Mouse (Mus musculus) limb, embryonic 14.5 days (tissue): ENCODE measurements at regions not wholly inside any gene's neighbourhood (a gene's known extent, or its start where the extent isn't known, plus 50 kb on each side); places are given as distances from the start of the nearest gene placed in this dataset.
A peak's percentile ranks its signal among the peaks of the same experiment; 100 is the strongest.

Experiments
- ATAC-seq: fragments of 200-750 bp; cut with Nextera tagmentation; 2 replicates; pipeline ENCODE4 v1.8.0; 2017; ENCODE audit warnings: low read depth, moderate number of reproducible peaks, moderate TSS enrichment; ENCODE audit not compliant: low FRiP score
- DNase-seq: peaks from one replicate; pipeline ENCODE4 v3.0.0-alpha.2; 2015; ENCODE audit warnings: low spot score
- H3K27ac ChIP-seq: fragments of 300-500 bp; sonication (generic); replicated peaks from 2 replicates; pipeline ENCODE4 v1.5.1; 2014; ENCODE audit warnings: low read depth, mild to moderate bottlenecking, low read length, moderate library complexity, mixed read lengths
- H3K27me3 ChIP-seq: fragments of 300-500 bp; sonication (generic); 2 replicates; pipeline ENCODE4 v1.6.1; 2014; ENCODE audit warnings: low read length, mixed read lengths; ENCODE audit not compliant: control insufficient read depth, insufficient read depth
- H3K36me3 ChIP-seq: fragments of 300-500 bp; sonication (generic); 2 replicates; pipeline ENCODE4 v1.6.1; 2014; ENCODE audit warnings: mild to moderate bottlenecking, low read length, moderate library complexity, mixed read lengths; ENCODE audit not compliant: control insufficient read depth, insufficient read depth
- H3K4me1 ChIP-seq: fragments of 300-500 bp; sonication (generic); 2 replicates; pipeline ENCODE4 v1.6.1; 2014; ENCODE audit warnings: antibody characterized with exemption, low read length, mixed read lengths; ENCODE audit not compliant: control insufficient read depth, insufficient read depth
- H3K4me2 ChIP-seq: fragments of 300-500 bp; sonication (generic); replicated peaks from 2 replicates; pipeline ENCODE4 v1.6.1; 2014; ENCODE audit warnings: low read depth, mild to moderate bottlenecking, low read length, moderate library complexity; ENCODE audit not compliant: severe bottlenecking
- H3K4me3 ChIP-seq: fragments of 300-500 bp; sonication (generic); replicated peaks from 2 replicates; pipeline ENCODE4 v1.5.1; 2014; ENCODE audit warnings: low read length
- H3K9ac ChIP-seq: fragments of 300-500 bp; sonication (generic); 2 replicates; pipeline ENCODE4 v1.6.1; 2014; ENCODE audit warnings: mild to moderate bottlenecking, low read depth, low read length, moderate library complexity; ENCODE audit not compliant: severe bottlenecking
- H3K9me3 ChIP-seq: fragments of 300-500 bp; sonication (generic); 2 replicates; pipeline ENCODE4 v1.6.1; 2016; ENCODE audit warnings: low read length; ENCODE audit not compliant: control insufficient read depth
- POLR2A ChIP-seq: fragments of 200-500 bp; IDR thresholded peaks from 2 replicates; pipeline ENCODE4 v1.8.0; 2012; ENCODE audit warnings: inconsistent platforms, mild to moderate bottlenecking, moderate library complexity, borderline replicate concordance; ENCODE audit not compliant: insufficient read depth, insufficient read length; ENCODE audit errors: extremely low read depth
- WGBS: fragments of 180-500 bp; shearing (Covaris S2); extraction: QIAGEN DNeasy Blood & Tissue Kit; methylation state at CpG from one replicate; pipeline ENCODE4 v1.1.7; 2014; 5-methylcytosine and 5-hydroxymethylcytosine counted together

GRCm38 (mm10) chr10:108089375-108089981, 72.5 kb upstream of the Ppp1r12a start:
- Histone ChIP-seq H3K36me3 (no peaks in the 10 kb centered on the region), H3K4me2 (no peak overlapping the region), H3K9ac (no peak overlapping the region), H3K4me1 (peaks cover 4% of the 10 kb centered on the region), H3K9me3 (no peaks in the 10 kb centered on the region), H3K4me3 (no peak overlapping the region), H3K27me3 (no peaks in the 10 kb centered on the region), H3K27ac (no peak overlapping the region)
- TF ChIP-seq POLR2A, result no peak
- ATAC-seq (0 out of 2 replicates have a peak, but pooled peaks have one; percentile 26), DNase-seq (peak; percentile 60)
- 46% methylated on average over 8 of the region's 8 CpGs for WGBS

GRCm38 (mm10) chr10:108088883-108089282, 73.1 kb upstream of the Ppp1r12a start:
- Histone ChIP-seq H3K4me3 (no peak overlapping the region), H3K27me3 (no peaks in the 10 kb centered on the region), H3K9me3 (no peaks in the 10 kb centered on the region), H3K4me2 (no peak overlapping the region), H3K27ac (no peak overlapping the region), H3K36me3 (no peaks in the 10 kb centered on the region), H3K4me1 (peaks cover 4% of the 10 kb centered on the region), H3K9ac (no peak overlapping the region)
- no peak for ATAC-seq
- TF ChIP-seq POLR2A, result no peak
- 64% methylated on average over 8 of the region's 8 CpGs for WGBS
- DNase-seq, result no peak

GRCm38 (mm10) chr10:108088209-108088608, 73.8 kb upstream of the Ppp1r12a start:
- no peak for DNase-seq
- no peak overlapping the region for H3K27ac ChIP-seq
- no peak for TF ChIP-seq POLR2A
- H3K4me3 ChIP-seq, result no peak overlapping the region
- no peaks in the 10 kb centered on the region for H3K27me3 ChIP-seq
- H3K4me1 ChIP-seq, result peaks cover 4% of the 10 kb centered on the region
- H3K9me3 ChIP-seq, result no peaks in the 10 kb centered on the region
- H3K9ac ChIP-seq, result no peak overlapping the region
- H3K36me3 ChIP-seq, result no peaks in the 10 kb centered on the region
- H3K4me2 ChIP-seq, result no peak overlapping the region
- WGBS, result 64% methylated on average over 7 of the region's 7 CpGs
- ATAC-seq, result no peak

GRCm38 (mm10) chr10:108083220-108083619, 78.8 kb upstream of the Ppp1r12a start:
- no peak overlapping the region for H3K4me2 ChIP-seq
- H3K9me3 ChIP-seq, result no peaks in the 10 kb centered on the region
- H3K27ac ChIP-seq, result no peak overlapping the region
- H3K36me3 ChIP-seq, result no peaks in the 10 kb centered on the region
- TF ChIP-seq POLR2A, result no peak
- DNase-seq, result no peak
- no peaks in the 10 kb centered on the region for H3K4me1 ChIP-seq
- ATAC-seq, result no peak
- H3K27me3 ChIP-seq, result no peaks in the 10 kb centered on the region
- no peak overlapping the region for H3K9ac ChIP-seq
- H3K4me3 ChIP-seq, result no peak overlapping the region

GRCm38 (mm10) chr10:108075144-108075543, 86.8 kb upstream of the Ppp1r12a start:
- H3K4me3 ChIP-seq, result no peak overlapping the region
- H3K9me3 ChIP-seq, result no peaks in the 10 kb centered on the region
- H3K4me1 ChIP-seq, result peaks cover 5% of the 10 kb centered on the region; the same call in 1 of the 2 replicates
- WGBS, result 54% methylated on average over 5 of the region's 5 CpGs
- ATAC-seq, result 0 out of 2 replicates have a peak, but pooled peaks have one; percentile 24
- peak; percentile 22 for DNase-seq
- no peak overlapping the region for H3K9ac ChIP-seq
- TF ChIP-seq POLR2A, result no peak
- H3K4me2 ChIP-seq, result no peak overlapping the region
- H3K36me3 ChIP-seq, result no peaks in the 10 kb centered on the region
- H3K27me3 ChIP-seq, result no peaks in the 10 kb centered on the region
- H3K27ac ChIP-seq, result no peak overlapping the region

- ATAC-seq, result no peak
- no peak overlapping the region for H3K27ac ChIP-seq
- WGBS, result 83% methylated on average over 4 of the region's 4 CpGs
- no peak for DNase-seq
- H3K9ac ChIP-seq, result no peak overlapping the region
- no peaks in the 10 kb centered on the region for H3K9me3 ChIP-seq
- H3K27me3 ChIP-seq, result no peaks in the 10 kb centered on the region
- H3K4me3 ChIP-seq, result no peak overlapping the region
- H3K36me3 ChIP-seq, result no peaks in the 10 kb centered on the region
- no peak for TF ChIP-seq POLR2A
- H3K4me2 ChIP-seq, result no peak overlapping the region
- H3K4me1 ChIP-seq, result peaks cover 5% of the 10 kb centered on the region; the same call in 1 of the 2 replicates
Measured at GRCm38 (mm10) chr10:108073828-108074227, 88.2 kb upstream of the Ppp1r12a start.
